Mouse (Mus musculus): Measurements from ENCODE around the gene Tbc1d14. TPM values are rescaled to one million over a fixed set of nuclear protein-coding genes. Genes with fewer than 3 reads are reported as not detected.

The Tbc1d14 gene
- 59.7 and 60.0 TPM in 2 replicates for polyA plus RNA-seq (2015; fragmentation: Nextera tagmentation; extraction: Ambion mirVana)

DNA sequence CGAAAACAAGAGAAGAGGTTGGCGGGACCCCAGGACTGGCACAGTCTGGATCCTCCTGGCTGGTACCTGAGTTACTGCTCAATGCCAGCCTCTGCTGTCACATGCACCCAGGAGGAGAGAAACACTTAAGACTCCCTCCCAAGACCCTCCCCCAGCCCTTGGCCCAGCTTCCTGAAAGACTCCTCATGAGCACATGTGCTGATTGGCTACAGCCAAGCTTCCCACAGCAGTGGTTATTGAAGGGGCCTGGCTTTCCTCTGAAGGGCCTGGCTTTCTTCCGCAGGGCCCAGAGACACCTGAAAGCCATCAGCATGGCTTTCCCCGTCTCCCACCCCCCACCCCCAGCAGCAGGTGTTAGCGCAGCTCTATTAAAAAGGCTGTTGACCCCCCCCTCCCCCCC is at the start of gene Tbc1d14:
TSS of gene Tbc1d14 (minus strand) at position 101 of the 400 bp plus-strand sequence.
- 89% methylated on average over 5 of the region's 5 CpGs for WGBS
- no peaks in the 10 kb centered on the region for H3K27me3 ChIP-seq
- no peaks in the 10 kb centered on the region for H3K36me3 ChIP-seq
- no peak for ATAC-seq
- no peaks in the 10 kb centered on the region for H3K9me3 ChIP-seq
- 0 out of 2 replicates have a peak, but pooled peaks cover 1% of the 10 kb centered on the region for H3K4me1 ChIP-seq (replicated peaks)
- H3K9ac ChIP-seq (replicated peaks) = no peak within 1 kb of the TSS
- H3K4me2 ChIP-seq (replicated peaks) = no peak within 1 kb of the TSS
- H3K4me3 ChIP-seq (replicated peaks) = no peak within 1 kb of the TSS
- no peak within 1 kb of the TSS for H3K27ac ChIP-seq

DNA sequence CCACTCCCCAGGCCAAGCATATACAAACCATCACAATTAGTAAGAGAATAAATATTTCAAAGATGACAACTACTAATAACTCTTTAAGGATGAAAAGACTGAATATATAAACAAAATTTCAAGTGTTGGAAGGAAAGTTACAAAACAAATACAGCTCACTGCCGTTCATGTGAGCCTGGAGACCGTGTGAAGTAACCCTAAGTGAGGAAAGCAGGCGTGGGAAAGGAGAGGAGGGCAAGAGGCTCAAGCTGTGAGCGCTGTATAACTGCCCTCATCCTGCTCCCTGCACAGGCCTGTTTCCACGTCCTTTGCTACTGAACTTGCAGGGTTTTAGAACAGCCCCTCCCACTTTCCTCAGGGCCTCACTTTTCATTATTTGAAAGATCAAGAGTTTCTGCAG is 32.5 kb upstream of the Tbc1d14 start:
- Histone ChIP-seq H3K4me3 (replicated peaks) (no peak overlapping the region), H3K4me2 (replicated peaks) (no peak overlapping the region), H3K9me3 (no peaks in the 10 kb centered on the region), H3K4me1 (replicated peaks) (peaks cover 4% of the 10 kb centered on the region; the same call in 1 of the 2 replicates), H3K27me3 (no peaks in the 10 kb centered on the region), H3K36me3 (peaks cover 21% of the 10 kb centered on the region), H3K9ac (replicated peaks) (no peak overlapping the region), H3K27ac (no peak overlapping the region)
- WGBS = 80% methylated on average over 5 of the region's 5 CpGs
- ATAC-seq = no peak

DNA sequence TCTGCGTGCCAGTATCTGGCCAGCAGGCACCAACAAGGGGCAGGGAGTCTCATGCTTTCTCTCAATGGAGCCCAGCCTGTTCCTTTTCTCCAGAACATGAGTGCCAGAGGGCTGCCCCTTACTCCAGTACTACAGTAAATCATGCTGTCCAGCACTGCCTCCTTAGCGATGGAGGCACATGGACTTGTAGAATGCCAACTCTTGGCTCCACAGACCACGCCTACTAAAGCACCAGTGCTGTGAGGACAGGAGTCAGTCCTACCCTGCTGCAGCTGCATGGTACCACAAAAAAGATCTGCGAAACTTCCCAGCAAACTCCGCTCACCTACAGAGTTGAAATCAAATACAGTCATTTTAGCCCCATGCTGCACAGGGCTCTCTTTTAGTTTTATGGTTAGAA is 30.6 kb upstream of the Tbc1d14 start:
- no peak for ATAC-seq
- 96% methylated on average over 5 of the region's 5 CpGs for WGBS

GRCm38 (mm10) chr5:36621058-36621449 is 28.0 kb upstream of the Tbc1d14 start:
- Histone ChIP-seq H3K4me2 (replicated peaks) (no peak overlapping the region), H3K4me1 (replicated peaks) (peaks cover 1% of the 10 kb centered on the region; the same call in 1 of the 2 replicates), H3K9me3 (no peaks in the 10 kb centered on the region), H3K27me3 (no peaks in the 10 kb centered on the region), H3K36me3 (peaks cover 23% of the 10 kb centered on the region), H3K27ac (no peak overlapping the region), H3K4me3 (replicated peaks) (no peak overlapping the region), H3K9ac (replicated peaks) (no peak overlapping the region)
- WGBS = 87% methylated on average over 5 of the region's 5 CpGs
- no peak for ATAC-seq

More for the DNA sequence above, 30.6 kb upstream of the Tbc1d14 start:
- H3K27me3 ChIP-seq = no peaks in the 10 kb centered on the region
- no peak overlapping the region for H3K4me3 ChIP-seq (replicated peaks)
- no peak overlapping the region for H3K27ac ChIP-seq
- H3K9ac ChIP-seq (replicated peaks) = no peak overlapping the region
- peaks cover 4% of the 10 kb centered on the region; the same call in 1 of the 2 replicates for H3K4me1 ChIP-seq (replicated peaks)
- H3K4me2 ChIP-seq (replicated peaks) = no peak overlapping the region
- H3K9me3 ChIP-seq = no peaks in the 10 kb centered on the region
- H3K36me3 ChIP-seq = peaks cover 11% of the 10 kb centered on the region

DNA sequence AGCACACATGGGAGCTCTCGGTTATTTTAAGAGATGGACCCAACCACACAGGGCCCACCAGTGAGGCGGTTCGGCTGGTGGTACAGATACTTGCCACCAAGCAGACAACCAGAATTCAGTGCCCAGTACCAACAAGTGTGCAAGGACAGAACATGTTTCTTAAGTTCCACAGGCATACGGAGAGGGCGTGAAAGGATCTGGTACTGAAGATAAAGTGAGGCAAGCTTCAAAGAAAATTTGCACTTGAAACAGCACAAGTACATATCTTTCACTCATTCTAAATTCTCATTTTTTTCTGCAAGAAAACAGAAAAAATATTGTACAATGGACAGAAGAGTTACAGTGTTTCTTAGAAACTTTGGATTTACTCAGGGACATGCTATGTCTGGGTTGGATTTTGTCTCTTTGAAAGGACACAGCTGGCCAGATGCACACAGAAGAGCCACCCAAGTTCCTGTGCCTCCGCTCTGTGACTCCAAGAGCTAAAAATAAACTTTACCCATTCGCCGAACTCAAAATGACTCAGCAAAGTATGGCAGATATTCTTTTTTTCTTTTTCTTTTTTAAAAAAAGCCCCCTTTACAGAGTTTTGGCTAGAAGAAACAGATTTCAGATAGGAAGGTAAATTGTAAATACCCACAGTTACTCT is 27.5 kb upstream of the Tbc1d14 start:
- H3K9ac ChIP-seq (replicated peaks) = no peak overlapping the region
- no peak for ATAC-seq
- peaks cover 28% of the 10 kb centered on the region for H3K36me3 ChIP-seq
- no peaks in the 10 kb centered on the region for H3K27me3 ChIP-seq
- H3K27ac ChIP-seq = no peak overlapping the region
- no peaks in the 10 kb centered on the region; the same call in 1 of the 2 replicates for H3K4me1 ChIP-seq (replicated peaks)
- 88% methylated on average over 8 of the region's 8 CpGs for WGBS
- H3K9me3 ChIP-seq = no peaks in the 10 kb centered on the region
- no peak overlapping the region for H3K4me2 ChIP-seq (replicated peaks)
- H3K4me3 ChIP-seq (replicated peaks) = no peak overlapping the region

- Histone ChIP-seq H3K4me1 (replicated peaks) (no peaks in the 10 kb centered on the region; the same call in 1 of the 2 replicates), H3K27ac (no peak overlapping the region), H3K27me3 (no peaks in the 10 kb centered on the region), H3K9ac (replicated peaks) (no peak overlapping the region), H3K4me2 (replicated peaks) (no peak overlapping the region), H3K4me3 (replicated peaks) (no peak overlapping the region), H3K36me3 (peaks cover 44% of the 10 kb centered on the region), H3K9me3 (no peaks in the 10 kb centered on the region)
- 89% methylated on average over 5 of the region's 5 CpGs for WGBS
- no peak for ATAC-seq
Measured at GRCm38 (mm10) chr5:36618890-36619289, 25.8 kb upstream of the Tbc1d14 start.

- ATAC-seq = no peak
- H3K4me1 ChIP-seq (replicated peaks) = no peaks in the 10 kb centered on the region; the same call in 1 of the 2 replicates
- peaks cover 50% of the 10 kb centered on the region for H3K36me3 ChIP-seq
- 82% methylated on average over 4 of the region's 4 CpGs for WGBS
- H3K27ac ChIP-seq = no peak overlapping the region
- no peaks in the 10 kb centered on the region for H3K9me3 ChIP-seq
- H3K4me2 ChIP-seq (replicated peaks) = no peak overlapping the region
- no peak overlapping the region for H3K9ac ChIP-seq (replicated peaks)
- no peak overlapping the region for H3K4me3 ChIP-seq (replicated peaks)
- H3K27me3 ChIP-seq = no peaks in the 10 kb centered on the region
Measured at GRCm38 (mm10) chr5:36618356-36618755, 25.3 kb upstream of the Tbc1d14 start.

- no peak for ATAC-seq
- H3K27ac ChIP-seq = no peak overlapping the region
- no peak overlapping the region for H3K4me3 ChIP-seq (replicated peaks)
- no peaks in the 10 kb centered on the region for H3K9me3 ChIP-seq
- peaks cover 73% of the 10 kb centered on the region for H3K36me3 ChIP-seq
- H3K27me3 ChIP-seq = no peaks in the 10 kb centered on the region
- H3K9ac ChIP-seq (replicated peaks) = no peak overlapping the region
- WGBS = 90% methylated on average over 4 of the region's 4 CpGs
- no peak overlapping the region for H3K4me2 ChIP-seq (replicated peaks)
- no peaks in the 10 kb centered on the region for H3K4me1 ChIP-seq (replicated peaks)
Measured at GRCm38 (mm10) chr5:36614124-36614523, 21.0 kb upstream of the Tbc1d14 start.

GRCm38 (mm10) chr5:36608939-36609499 is 15.9 kb upstream of the Tbc1d14 start:
- H3K4me3 ChIP-seq (replicated peaks) = no peak overlapping the region
- 96% methylated on average over 2 of the region's 2 CpGs for WGBS
- peaks cover 75% of the 10 kb centered on the region for H3K36me3 ChIP-seq
- H3K4me2 ChIP-seq (replicated peaks) = no peak overlapping the region
- no peak overlapping the region for H3K9ac ChIP-seq (replicated peaks)
- H3K27ac ChIP-seq = no peak overlapping the region
- no peaks in the 10 kb centered on the region for H3K27me3 ChIP-seq
- ATAC-seq = no peak
- no peaks in the 10 kb centered on the region for H3K9me3 ChIP-seq
- H3K4me1 ChIP-seq (replicated peaks) = no peaks in the 10 kb centered on the region

DNA sequence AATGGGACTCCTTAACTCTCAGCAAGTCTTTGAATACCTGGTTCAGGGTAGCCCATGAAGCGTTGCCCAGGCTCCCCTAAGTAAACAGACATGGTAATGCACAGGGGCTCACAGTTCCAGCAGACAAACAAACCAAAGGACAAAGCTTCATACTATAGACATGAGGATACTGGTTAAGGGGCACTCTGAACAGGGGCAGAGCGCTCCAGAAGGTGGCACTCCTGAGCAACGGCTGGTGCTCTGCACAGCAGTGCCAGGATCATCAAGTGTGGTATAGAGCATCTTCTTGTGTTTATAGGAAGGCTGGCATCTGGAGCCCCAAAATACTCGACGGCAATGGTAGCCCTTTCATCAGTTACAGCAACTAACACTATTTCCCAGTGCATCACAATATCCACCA is 10.0 kb upstream of the Tbc1d14 start:
- H3K4me1 ChIP-seq (replicated peaks) = no peaks in the 10 kb centered on the region
- H3K27ac ChIP-seq = no peak overlapping the region
- no peaks in the 10 kb centered on the region for H3K27me3 ChIP-seq
- 92% methylated on average over 5 of the region's 5 CpGs for WGBS
- no peak overlapping the region for H3K9ac ChIP-seq (replicated peaks)
- no peak; the same call in 1 of the 2 replicates for ATAC-seq
- no peak overlapping the region for H3K4me3 ChIP-seq (replicated peaks)
- H3K9me3 ChIP-seq = no peaks in the 10 kb centered on the region
- H3K4me2 ChIP-seq (replicated peaks) = no peak overlapping the region
- peaks cover 92% of the 10 kb centered on the region for H3K36me3 ChIP-seq

DNA sequence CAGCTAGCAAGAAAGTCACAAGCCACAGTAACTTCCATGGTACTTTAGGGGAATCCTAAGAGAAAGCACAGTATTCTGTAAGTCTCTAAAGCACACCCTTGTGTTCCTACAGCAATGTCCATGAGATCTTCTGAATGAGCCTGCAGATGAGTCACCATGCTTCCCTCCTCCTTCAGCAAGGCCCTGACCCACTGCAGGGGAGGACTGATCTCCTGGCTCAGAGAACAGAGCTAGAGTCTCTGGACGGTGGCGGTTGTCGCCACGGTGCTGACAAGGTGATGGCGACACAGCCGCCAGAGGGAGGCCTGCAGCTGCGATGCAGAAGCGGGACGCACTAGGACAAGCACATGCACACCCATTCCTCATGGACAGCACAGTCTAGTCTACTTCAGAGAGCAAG is 9.0 kb upstream of the Tbc1d14 start:
- H3K9me3 ChIP-seq = no peaks in the 10 kb centered on the region
- 93% methylated on average over 9 of the region's 9 CpGs for WGBS
- H3K27ac ChIP-seq = no peak overlapping the region
- ATAC-seq = no peak
- no peaks in the 10 kb centered on the region for H3K27me3 ChIP-seq
- no peak overlapping the region for H3K9ac ChIP-seq (replicated peaks)
- H3K4me3 ChIP-seq (replicated peaks) = no peak overlapping the region
- no peak overlapping the region for H3K4me2 ChIP-seq (replicated peaks)
- no peaks in the 10 kb centered on the region for H3K4me1 ChIP-seq (replicated peaks)
- peaks cover 84% of the 10 kb centered on the region for H3K36me3 ChIP-seq

GRCm38 (mm10) chr5:36601492-36601891 is 8.4 kb upstream of the Tbc1d14 start:
- ATAC-seq = no peak
- Histone ChIP-seq H3K36me3 (peaks cover 79% of the 10 kb centered on the region), H3K9ac (replicated peaks) (no peak overlapping the region), H3K4me2 (replicated peaks) (no peak overlapping the region), H3K9me3 (no peaks in the 10 kb centered on the region), H3K4me3 (replicated peaks) (no peak overlapping the region), H3K27ac (no peak overlapping the region), H3K4me1 (replicated peaks) (no peaks in the 10 kb centered on the region), H3K27me3 (no peaks in the 10 kb centered on the region)
- 96% methylated on average over 7 of the region's 7 CpGs for WGBS
